In genomic region chr13:101955806-101956418, GRCm38 (mm10) we compare ENCODE assay signal across 19 mouse cellular contexts.
DNase-seq lines count a peak whose midpoint lies in the region; ATAC-seq and TF ChIP-seq lines count a peak whose summit lies in the region.
"Had no signal": no experiment of that assay in that cellular context is flagged by ENCODE, and none has a peak within 500 bp of the region (broad histone marks: within the 10 kb centered on the region; RNA-seq: fewer than 3 reads in every experiment).

No protein-coding gene starts in this region.

- no peak overlapping the region for H3K4me2 ChIP-seq in lung, embryonic 15.5 days
- H3K4me2 ChIP-seq in hindbrain, embryonic 13.5 days, result no peak overlapping the region
- no peak overlapping the region for H3K4me2 ChIP-seq in midbrain, postnatal 0 days (ENCODE audit: low read depth, low read length, poor library complexity, severe bottlenecking)
- H3K4me2 ChIP-seq: limb, embryonic 13.5 days; liver, embryonic 15.5 days had no signal

- no peaks in the 10 kb centered on the region for H3K36me3 ChIP-seq in lung, embryonic 15.5 days
- no peaks in the 10 kb centered on the region for H3K36me3 ChIP-seq in hindbrain, embryonic 13.5 days
- H3K36me3 ChIP-seq in midbrain, postnatal 0 days (ENCODE audit: insufficient read depth, low read length), result no peaks in the 10 kb centered on the region
- H3K36me3 ChIP-seq: limb, embryonic 13.5 days; liver, embryonic 15.5 days had no signal

- no peak overlapping the region for H3K4me3 ChIP-seq in lung, embryonic 15.5 days
- H3K4me3 ChIP-seq in hindbrain, embryonic 13.5 days, result no peak overlapping the region
- H3K4me3 ChIP-seq in midbrain, postnatal 0 days (ENCODE audit: low read depth, low read length), result no peak overlapping the region
- H3K4me3 ChIP-seq: limb, embryonic 13.5 days; liver, embryonic 15.5 days had no signal

- H3K4me1 ChIP-seq in lung, embryonic 15.5 days, result peaks cover 16% of the 10 kb centered on the region
- peaks cover 12% of the 10 kb centered on the region; the same call in 1 of the 2 replicates for H3K4me1 ChIP-seq in hindbrain, embryonic 13.5 days (replicated peaks)
- H3K4me1 ChIP-seq in midbrain, postnatal 0 days (ENCODE audit: insufficient read depth, low read length), result no peaks in the 10 kb centered on the region
- H3K4me1 ChIP-seq: liver, embryonic 15.5 days had no signal

- no peaks in the 10 kb centered on the region for H3K9me3 ChIP-seq in lung, embryonic 15.5 days
- no peaks in the 10 kb centered on the region for H3K9me3 ChIP-seq in hindbrain, embryonic 13.5 days
- H3K9me3 ChIP-seq in midbrain, postnatal 0 days (ENCODE audit: low read length), result no peaks in the 10 kb centered on the region
- H3K9me3 ChIP-seq: limb, embryonic 13.5 days; liver, embryonic 15.5 days had no signal

- TF ChIP-seq CTCF in midbrain, postnatal 0 days (IDR thresholded peaks at IDR 0.05), result no peak

- H3K27me3 ChIP-seq in lung, embryonic 15.5 days, result no peaks in the 10 kb centered on the region
- H3K27me3 ChIP-seq in hindbrain, embryonic 13.5 days, result no peaks in the 10 kb centered on the region
- no peaks in the 10 kb centered on the region for H3K27me3 ChIP-seq in midbrain, postnatal 0 days (ENCODE audit: insufficient read depth, low read length)
- H3K27me3 ChIP-seq: limb, embryonic 13.5 days; liver, embryonic 15.5 days had no signal

- H3K9ac ChIP-seq in lung, embryonic 15.5 days, result no peak overlapping the region
- no peak overlapping the region for H3K9ac ChIP-seq in hindbrain, embryonic 13.5 days
- H3K9ac ChIP-seq in midbrain, postnatal 0 days (replicated peaks; ENCODE audit: low read length, poor library complexity, severe bottlenecking), result no peak overlapping the region
- H3K9ac ChIP-seq: limb, embryonic 13.5 days; liver, embryonic 15.5 days had no signal

- peak; percentile 7 to 9 for DNase-seq in cerebellum, postnatal 14 days
- DNase-seq in cerebellum, adult 9-11 months, result no peak
- DNase-seq in lung, postnatal 4 days, result no peak
- peak; percentile 82 for DNase-seq in midbrain, postnatal 0 days (ENCODE audit: low spot score)
- no peak for DNase-seq in adipocyte (ENCODE audit: low spot score)
- DNase-seq: adrenal gland, postnatal 10 days; cerebellum, adult 11-12 months; gastrocnemius, postnatal 10 days; heart, adult 18-20 months; kidney, adult 18-20 months; kidney, postnatal 25 days; layer of hippocampus, adult 9-11 months; thymus, adult 18-20 months had no signal

- ATAC-seq in lung, embryonic 15.5 days (ENCODE audit: borderline replicate concordance, extremely low read depth, low FRiP score, low TSS enrichment), result peak; percentile 60; the same call in 1 of the 2 replicates
- peak; percentile 71 for ATAC-seq in hindbrain, embryonic 13.5 days (ENCODE audit: low FRiP score)
- peak; percentile 38; the same call in 1 of the 2 replicates for ATAC-seq in midbrain, postnatal 0 days (ENCODE audit: low FRiP score)
- ATAC-seq in CD4-positive, CD25-positive, alpha-beta regulatory T cell, adult 4 months, result no peak

- H3K27ac ChIP-seq in lung, embryonic 15.5 days, result peak overlapping the region; percentile 32; the same call in 1 of the 2 replicates
- H3K27ac ChIP-seq in hindbrain, embryonic 13.5 days, result no peak overlapping the region
- no peak overlapping the region for H3K27ac ChIP-seq in midbrain, postnatal 0 days (ENCODE audit: low read depth, low read length)
- H3K27ac ChIP-seq: limb, embryonic 13.5 days; liver, embryonic 15.5 days; macrophage had no signal

- 49% methylated on average over 7 of the region's 7 CpGs for WGBS in lung, embryonic 15.5 days
- 31% methylated on average over 7 of the region's 7 CpGs for whole genome bisulfite sequencing in hindbrain, embryonic 13.5 days
- 43% methylated on average over 7 of the region's 7 CpGs for WGBS in midbrain, postnatal 0 days

Comparison
In these comparisons a context has a peak if more than half of its experiments do, and no peak if none do; other contexts are left out.
1. DNase-seq: peak in cerebellum, postnatal 14 days (2 of 2) and midbrain, postnatal 0 days (single experiment); none in cerebellum, adult 9-11 months (single experiment), lung, postnatal 4 days (0 of 2) and adipocyte (single experiment).